Mouse (Mus musculus): ENCODE results near the gene Arl6. TPM values are rescaled to one million over a fixed set of nuclear protein-coding genes. Genes with fewer than 3 reads are reported as not detected.

The Arl6 gene
- total and polyA plus RNA-seq, 3 experiments: not detected

GRCm38 (mm10) chr16:59572685-59573084 is 66.5 kb downstream of the Arl6 start:
- Histone ChIP-seq H3K27ac (ENCODE audit: control insufficient read depth, low read depth, low read length) (no peak overlapping the region), H3K9me3 (replicated peaks; ENCODE audit: insufficient read depth, low read length) (no peaks in the 10 kb centered on the region), H3K27me3 (ENCODE audit: control insufficient read depth in 1 of 2, insufficient read depth in 2 of 2, low read length in 2 of 2) (no peaks in the 10 kb centered on the region; a peak in 1 of 4 replicates), H3K36me3 (ENCODE audit: control insufficient read depth in 1 of 2, insufficient read depth in 2 of 2, low read length in 2 of 2) (no peaks in the 10 kb centered on the region), H3K4me1 (ENCODE audit: control insufficient read depth in 1 of 2, insufficient read depth in 2 of 2, low read length in 2 of 2) (no peaks in the 10 kb centered on the region), H3K4me3 (ENCODE audit: control insufficient read depth in 1 of 2, insufficient read depth in 1 of 2, low read depth in 2 of 2, low read length in 2 of 2) (no peak overlapping the region), H3K9ac (ENCODE audit: control insufficient read depth, low read depth, low read length, poor library complexity, severe bottlenecking) (no peak overlapping the region), H3K79me2 (ENCODE audit: control insufficient read depth, insufficient read depth, low read length, poor library complexity) (no peaks in the 10 kb centered on the region)
- TF ChIP-seq CTCF (IDR thresholded peaks at IDR 0.05 in 2 of 3, conservative IDR thresholded peaks at IDR 0.05 in 1 of 3; ENCODE audit: control insufficient read depth in 1 of 3, insufficient read depth in 1 of 3, low read depth in 2 of 3, low read length in 3 of 3, poor library complexity in 1 of 3, severe bottlenecking in 1 of 3) (no peak), USF1 (IDR thresholded peaks at IDR 0.05; ENCODE audit: low read depth, low read length) (no peak), POLR2A (IDR thresholded peaks at IDR 0.05; ENCODE audit: control insufficient read depth in 1 of 2, insufficient read depth in 1 of 2, low read depth in 1 of 2, low read length in 2 of 2, poor library complexity in 1 of 2) (no peak), RCOR1 (IDR thresholded peaks at IDR 0.05; ENCODE audit: low read depth, low read length) (no peak), KAT2A (conservative IDR thresholded peaks at IDR 0.05; ENCODE audit: low read depth, low read length) (no peak), SMC3 (IDR thresholded peaks at IDR 0.05; ENCODE audit: low read depth, low read length) (no peak), TAL1 (IDR thresholded peaks at IDR 0.05; ENCODE audit: low read length) (no peak), GATA1 (IDR thresholded peaks at IDR 0.05; ENCODE audit: low read depth, low read length) (no peak), POLR2AphosphoS2 (IDR thresholded peaks at IDR 0.05; ENCODE audit: low read length) (no peak)
- no peak for DNase-seq (ENCODE audit: low read depth, low spot score)

DNA sequence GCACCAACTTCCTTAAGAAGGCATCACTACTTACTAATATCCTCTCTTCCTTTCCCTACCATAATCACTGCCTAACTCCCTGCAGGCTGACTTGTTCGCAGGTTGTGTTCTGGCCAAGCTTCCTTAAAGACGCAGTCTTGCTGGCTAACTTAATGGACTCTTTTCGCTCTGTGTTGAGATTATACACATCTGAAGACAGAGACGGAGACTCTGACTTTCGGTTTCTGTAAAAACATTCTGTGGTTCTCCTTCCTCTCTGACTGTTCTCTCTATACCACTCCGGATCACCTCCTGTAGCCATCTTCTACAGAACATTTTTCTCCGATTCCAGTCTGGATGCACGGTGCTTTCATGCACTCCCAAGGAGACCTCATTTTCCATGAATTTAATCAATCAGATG is 68.4 kb downstream of the Arl6 start:
- TF ChIP-seq TCF12 (IDR thresholded peaks at IDR 0.05; ENCODE audit: low read depth, low read length): no peak
- no peak for TF ChIP-seq SIN3A (IDR thresholded peaks at IDR 0.05; ENCODE audit: low read length)
- no peak for TF ChIP-seq MYB (IDR thresholded peaks at IDR 0.05; ENCODE audit: low read depth, low read length)
- TF ChIP-seq MAX (IDR thresholded peaks at IDR 0.05; ENCODE audit: low read length): no peak
- no peak for TF ChIP-seq UBTF (IDR thresholded peaks at IDR 0.05; ENCODE audit: borderline replicate concordance, insufficient read depth, low read depth, low read length)
- TF ChIP-seq TAL1 (IDR thresholded peaks at IDR 0.05; ENCODE audit: low read length): no peak
- TF ChIP-seq SMC3 (IDR thresholded peaks at IDR 0.05; ENCODE audit: low read depth, low read length): no peak
- TF ChIP-seq MEF2A (IDR thresholded peaks at IDR 0.05; ENCODE audit: extremely low read depth, insufficient replicate concordance, low read depth, low read length, poor library complexity, severe bottlenecking): no peak
- no peak for TF ChIP-seq NELFE (IDR thresholded peaks at IDR 0.05; ENCODE audit: low read depth, low read length)
- TF ChIP-seq USF1 (IDR thresholded peaks at IDR 0.05; ENCODE audit: low read depth, low read length): no peak
- TF ChIP-seq EP300 (IDR thresholded peaks at IDR 0.05; ENCODE audit: low read depth in 1 of 2, low read length in 2 of 2): no peak
- no peaks in the 10 kb centered on the region for H3K9me3 ChIP-seq (replicated peaks; ENCODE audit: insufficient read depth, low read length)
- DNase-seq (ENCODE audit: low read depth, low spot score): no peak
- H3K4me3 ChIP-seq (ENCODE audit: control insufficient read depth in 1 of 2, insufficient read depth in 1 of 2, low read depth in 2 of 2, low read length in 2 of 2): no peak overlapping the region
- no peaks in the 10 kb centered on the region for H3K36me3 ChIP-seq (ENCODE audit: control insufficient read depth in 1 of 2, insufficient read depth in 2 of 2, low read length in 2 of 2)
- no peak overlapping the region for H3K9ac ChIP-seq (ENCODE audit: control insufficient read depth, low read depth, low read length, poor library complexity, severe bottlenecking)
- no peaks in the 10 kb centered on the region; a peak in 1 of 4 replicates for H3K27me3 ChIP-seq (ENCODE audit: control insufficient read depth in 1 of 2, insufficient read depth in 2 of 2, low read length in 2 of 2)
- no peaks in the 10 kb centered on the region for H3K79me2 ChIP-seq (ENCODE audit: control insufficient read depth, insufficient read depth, low read length, poor library complexity)
- no peaks in the 10 kb centered on the region for H3K4me1 ChIP-seq (ENCODE audit: control insufficient read depth in 1 of 2, insufficient read depth in 2 of 2, low read length in 2 of 2)
- H3K27ac ChIP-seq (ENCODE audit: control insufficient read depth, low read depth, low read length): no peak overlapping the region

All from MEL (cell line).